In the genomic region with DNA sequence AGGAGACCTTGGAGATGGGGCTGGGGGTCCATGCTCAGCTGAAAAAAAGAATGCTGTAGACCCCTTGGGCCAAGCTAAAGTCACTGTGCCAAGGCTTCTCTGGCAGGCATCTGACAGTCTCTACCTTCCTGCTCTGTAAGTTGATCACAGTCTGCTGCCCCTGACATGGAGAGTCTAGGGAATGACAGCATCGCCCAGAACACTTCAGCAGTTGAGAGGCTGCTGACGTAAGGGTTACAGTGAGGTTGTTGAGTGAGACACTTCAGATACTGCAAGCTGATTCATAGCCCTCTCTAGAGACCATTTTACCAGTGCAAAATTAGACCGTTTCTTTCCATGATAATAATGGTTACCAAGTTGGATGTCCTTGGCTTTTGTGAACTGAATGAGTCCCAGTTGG, we compare ENCODE assay signal across 21 mouse cellular contexts. TPM values are rescaled to one million over a fixed set of nuclear protein-coding genes. Genes with fewer than 3 reads are reported as not detected.
A peak's percentile ranks its signal among the peaks of the same experiment; 100 is the strongest.
DNase-seq lines count a peak whose midpoint lies in the region; ATAC-seq and TF ChIP-seq lines count a peak whose summit lies in the region.
"Had no signal": no experiment of that assay in that cellular context is flagged by ENCODE, and none has a peak within 500 bp of the region (broad histone marks: within the 10 kb centered on the region; RNA-seq: fewer than 3 reads in every experiment).

No protein-coding gene starts in this region.

- H3K9ac ChIP-seq in heart, embryonic 11.5 days (ENCODE audit: low read depth, low read length), result no peak overlapping the region
- no peak overlapping the region for H3K9ac ChIP-seq in stomach, postnatal 0 days (ENCODE audit: low read length)
- H3K9ac ChIP-seq: midbrain, embryonic 13.5 days had no signal

- no peak overlapping the region for H3K4me3 ChIP-seq in heart, embryonic 11.5 days (ENCODE audit: low read depth, low read length)
- H3K4me3 ChIP-seq in stomach, postnatal 0 days (ENCODE audit: low read depth, low read length), result no peak overlapping the region
- no peak overlapping the region for H3K4me3 ChIP-seq in layer of hippocampus, adult 2 months
- H3K4me3 ChIP-seq: erythroblast, embryonic 14.5 days; limb, embryonic 10.5 days; midbrain, embryonic 13.5 days; myocyte had no signal

- 40% methylated on average over 3 of the region's 3 CpGs for WGBS in heart, embryonic 11.5 days (ENCODE audit: insufficient replicate concordance)
- 96% methylated on average over 3 of the region's 3 CpGs for WGBS in stomach, postnatal 0 days

- H3K9me3 ChIP-seq in heart, embryonic 11.5 days (replicated peaks; ENCODE audit: control insufficient read depth, low read length), result no peaks in the 10 kb centered on the region
- no peaks in the 10 kb centered on the region for H3K9me3 ChIP-seq in stomach, postnatal 0 days (ENCODE audit: control insufficient read depth, low read length)
- H3K9me3 ChIP-seq: limb, embryonic 10.5 days; midbrain, embryonic 13.5 days had no signal

- H3K27me3 ChIP-seq in heart, embryonic 11.5 days (ENCODE audit: control insufficient read depth, insufficient read depth, low read length), result no peaks in the 10 kb centered on the region
- H3K27me3 ChIP-seq in stomach, postnatal 0 days (ENCODE audit: control insufficient read depth, insufficient read depth, low read length), result no peaks in the 10 kb centered on the region
- H3K27me3 ChIP-seq: midbrain, embryonic 13.5 days had no signal

- DNase-seq in NIH3T3 (ENCODE audit: low read depth) (peak; percentile 17), liver (no peak)
- peak; percentile 51 to 69 for DNase-seq in heart, postnatal 10 days
- DNase-seq in lung, postnatal 10 days, result peak; percentile 22
- no peak for DNase-seq in stomach, postnatal 0 days (ENCODE audit: low spot score)
- no peak for DNase-seq in spleen, adult 12 weeks (ENCODE audit: low spot score)
- DNase-seq in layer of hippocampus, adult 2 months (ENCODE audit: low spot score in 2 of 2), result no peak
- DNase-seq: adrenal gland, adult 2 months; B cell, adult 2 months; cerebellum, adult 8-10 months; kidney, adult 2 months; kidney, postnatal 10 days; thymus, postnatal 25 days had no signal

- peak overlapping the region; percentile 80 for H3K27ac ChIP-seq in heart, embryonic 11.5 days (ENCODE audit: low read depth, low read length)
- no peak overlapping the region for H3K27ac ChIP-seq in stomach, postnatal 0 days (replicated peaks)
- H3K27ac ChIP-seq in layer of hippocampus, adult 2 months, result no peak overlapping the region
- H3K27ac ChIP-seq: limb, embryonic 10.5 days; macrophage; midbrain, embryonic 13.5 days had no signal

- no peak for TF ChIP-seq EP300 in stomach, postnatal 0 days (optimal IDR thresholded peaks at IDR 0.05)

- no peak overlapping the region for H3K4me2 ChIP-seq in heart, embryonic 11.5 days
- H3K4me2 ChIP-seq in stomach, postnatal 0 days (replicated peaks; ENCODE audit: low read depth), result no peak overlapping the region
- H3K4me2 ChIP-seq: liver, embryonic 11.5 days; midbrain, embryonic 13.5 days had no signal

- TF ChIP-seq CTCF in stomach, postnatal 0 days (IDR thresholded peaks at IDR 0.05; ENCODE audit: low read depth), result no peak
- TF ChIP-seq CTCF in layer of hippocampus, adult 2 months (conservative IDR thresholded peaks at IDR 0.05), result no peak

- peaks cover 3% of the 10 kb centered on the region for H3K36me3 ChIP-seq in heart, embryonic 11.5 days (ENCODE audit: control insufficient read depth, insufficient read depth, low read length)
- no peaks in the 10 kb centered on the region; the same call in 1 of the 2 replicates for H3K36me3 ChIP-seq in stomach, postnatal 0 days (ENCODE audit: control insufficient read depth, insufficient read depth, low read length)

- intact Hi-C loops in heart, postnatal 10 days (cut with DNase I), result no loop called here

- ATAC-seq in heart, embryonic 11.5 days (replicated peaks; ENCODE audit: insufficient number of reproducible peaks, low FRiP score, low TSS enrichment), result peak; percentile 70
- no peak for ATAC-seq in stomach, postnatal 0 days (ENCODE audit: low FRiP score, low TSS enrichment)
- ATAC-seq: forebrain, embryonic 16.5 days; midbrain, embryonic 13.5 days had no signal

- H3K4me1 ChIP-seq in heart, embryonic 11.5 days (ENCODE audit: control insufficient read depth, insufficient read depth, low read length), result peaks cover 36% of the 10 kb centered on the region
- H3K4me1 ChIP-seq in stomach, postnatal 0 days (replicated peaks; ENCODE audit: control insufficient read depth, insufficient read depth), result no peaks in the 10 kb centered on the region
- H3K4me1 ChIP-seq: limb, embryonic 10.5 days; midbrain, embryonic 13.5 days had no signal

RNA-seq across cellular contexts. Expression of a gene that starts 18.0 kb away (rescaled TPM):
- 96.8 and 102 TPM in 2 replicates for polyA plus RNA-seq in heart, embryonic 11.5 days (2014; fragmentation: Nextera tagmentation; extraction: Ambion mirVana)
- 10 to 100 TPM; 72.8 to 77.8 TPM for total RNA-seq in heart, postnatal 10 days (2021)
- 76.6 and 80.9 TPM in 2 replicates for polyA plus RNA-seq in stomach, postnatal 0 days (2015; fragmentation: Nextera tagmentation; extraction: Ambion mirVana)
- 10 to 100 TPM; 57.3 to 60.5 TPM for total RNA-seq in layer of hippocampus, adult 2 months (2021)

RNA-seq across cellular contexts. Expression of a gene that starts 51.6 kb away (rescaled TPM):
- 14.7 and 20.1 TPM in 2 replicates for polyA plus RNA-seq in heart, embryonic 11.5 days (2014; fragmentation: Nextera tagmentation; extraction: Ambion mirVana)
- 10 to 100 TPM; 18.2 to 19.6 TPM for total RNA-seq in heart, postnatal 10 days (2021)
- 14.5 and 17.4 TPM in 2 replicates for polyA plus RNA-seq in stomach, postnatal 0 days (2015; fragmentation: Nextera tagmentation; extraction: Ambion mirVana)
- total RNA-seq in layer of hippocampus, adult 2 months (2021), result 10 to 100 TPM; 48.5 to 49.7 TPM

Comparison
In these comparisons a context has a peak if more than half of its experiments do, and no peak if none do; other contexts are left out.
1. DNase-seq: peak in NIH3T3 (single experiment), heart, postnatal 10 days (2 of 2) and lung, postnatal 10 days (single experiment); none in liver (single experiment), stomach, postnatal 0 days (single experiment), spleen, adult 12 weeks (single experiment) and layer of hippocampus, adult 2 months (0 of 2).